ENCODE assay signal across 12 mouse cellular contexts in the genomic region with DNA sequence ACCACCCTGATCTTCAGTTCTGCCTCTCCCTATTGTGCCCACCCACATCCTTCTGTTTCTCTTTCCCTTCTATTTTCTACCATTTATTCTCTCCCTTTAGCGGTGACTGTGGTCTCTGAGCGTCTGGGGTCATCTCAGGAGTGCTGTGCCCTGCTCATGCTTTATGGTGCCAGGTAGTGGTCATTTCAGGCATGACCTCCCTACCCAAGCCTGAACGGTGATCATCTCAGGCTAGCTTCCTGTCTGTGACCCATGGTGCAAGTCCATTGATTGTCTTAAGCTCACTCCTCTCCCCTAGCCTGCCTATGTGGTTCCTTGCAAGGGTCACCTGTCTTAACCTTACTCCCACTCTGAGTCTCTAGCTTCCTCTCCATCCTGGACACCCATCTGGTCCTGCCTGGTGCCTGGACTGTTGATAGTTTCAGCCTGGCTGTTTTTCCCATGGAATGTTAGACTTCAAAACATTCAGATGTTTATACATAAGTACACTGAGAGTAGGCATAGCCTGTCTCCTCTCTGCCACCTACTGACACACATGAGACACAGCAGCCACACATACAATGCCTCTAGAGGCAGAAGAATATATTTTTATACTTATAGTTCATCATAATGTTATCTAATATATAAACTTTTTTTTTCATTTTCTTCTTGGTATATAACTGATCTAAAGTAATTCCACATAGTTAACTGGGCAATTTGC.
DNase-seq lines count a peak whose midpoint lies in the region; ATAC-seq and TF ChIP-seq lines count a peak whose summit lies in the region.
"Had no signal": no experiment of that assay in that cellular context is flagged by ENCODE, and none has a peak within 500 bp of the region (broad histone marks: within the 10 kb centered on the region; RNA-seq: fewer than 3 reads in every experiment).

No protein-coding gene starts in this region.

- H3K27ac ChIP-seq in kidney, embryonic 16.5 days (ENCODE audit: low read length): no peak overlapping the region
- no peak overlapping the region for H3K27ac ChIP-seq in MEL (ENCODE audit: control insufficient read depth, low read depth, low read length)
- H3K27ac ChIP-seq in cortical plate, adult 2 months (ENCODE audit: insufficient read depth, low read length): no peak overlapping the region
- H3K27ac ChIP-seq: macrophage had no signal

- H3K27me3 ChIP-seq in kidney, embryonic 16.5 days (ENCODE audit: insufficient read depth, low read length): no peaks in the 10 kb centered on the region
- no peaks in the 10 kb centered on the region for H3K27me3 ChIP-seq in MEL (ENCODE audit: control insufficient read depth in 1 of 2, insufficient read depth in 2 of 2, low read length in 2 of 2)

- TF ChIP-seq RAD21 in MEL (IDR thresholded peaks at IDR 0.05; ENCODE audit: low read depth, low read length): peak; percentile 42

- TF ChIP-seq POLR2A in MEL (IDR thresholded peaks at IDR 0.05; ENCODE audit: control insufficient read depth in 1 of 2, insufficient read depth in 1 of 2, low read depth in 1 of 2, low read length in 2 of 2, poor library complexity in 1 of 2): no peak
- TF ChIP-seq POLR2A in cortical plate, adult 2 months (IDR thresholded peaks at IDR 0.05; ENCODE audit: extremely low read depth, insufficient read depth, low read length): no peak

- no peaks in the 10 kb centered on the region for H3K36me3 ChIP-seq in kidney, embryonic 16.5 days (ENCODE audit: insufficient read depth, low read length)
- no peaks in the 10 kb centered on the region for H3K36me3 ChIP-seq in MEL (ENCODE audit: control insufficient read depth in 1 of 2, insufficient read depth in 2 of 2, low read length in 2 of 2)

- DNase-seq in kidney, adult 11 months: no peak
- DNase-seq in MEL (ENCODE audit: low read depth, low spot score): peak; percentile 36
- DNase-seq in T-cell, adult 2 months (ENCODE audit: low spot score): no peak
- DNase-seq: cerebellum, adult 11-12 months; gastrocnemius, postnatal 36 days; left cerebral cortex, postnatal 4 days; right cerebral cortex, adult 18-20 months had no signal

- ATAC-seq in kidney, embryonic 16.5 days (ENCODE audit: low FRiP score, low TSS enrichment): peak; percentile 31; the same call in 1 of the 2 replicates
- ATAC-seq in megakaryocyte progenitor cell, adult 5-6 weeks (replicated peaks; ENCODE audit: poor library complexity): 0 out of 2 replicates have a peak, but pooled peaks have one; percentile 39
- no peak for ATAC-seq in activated CD4-positive, CD25-positive, alpha-beta regulatory T cell, adult 4 months

- no peak for TF ChIP-seq EP300 in MEL (IDR thresholded peaks at IDR 0.05; ENCODE audit: low read depth in 1 of 2, low read length in 2 of 2)

- no peak overlapping the region for H3K4me3 ChIP-seq in kidney, embryonic 16.5 days (ENCODE audit: low read length)
- H3K4me3 ChIP-seq in MEL (ENCODE audit: control insufficient read depth in 1 of 2, insufficient read depth in 1 of 2, low read depth in 2 of 2, low read length in 2 of 2): no peak overlapping the region
- no peak overlapping the region for H3K4me3 ChIP-seq in cortical plate, adult 2 months (ENCODE audit: insufficient read depth, low read length)

- 74% methylated on average over 3 of the region's 3 CpGs for WGBS in kidney, embryonic 16.5 days

- TF ChIP-seq CTCF in MEL (IDR thresholded peaks at IDR 0.05 in 2 of 3, conservative IDR thresholded peaks at IDR 0.05 in 1 of 3; ENCODE audit: control insufficient read depth in 1 of 3, insufficient read depth in 1 of 3, low read depth in 2 of 3, low read length in 3 of 3, poor library complexity in 1 of 3, severe bottlenecking in 1 of 3): peak; percentile 20 to 69 (median 44); a peak in 5 of 6 replicates
- peak; percentile 29; the same call in 1 of the 2 replicates for TF ChIP-seq CTCF in cortical plate, adult 2 months (IDR thresholded peaks at IDR 0.05; ENCODE audit: extremely low read depth, insufficient read depth, low read length)

- H3K4me1 ChIP-seq in kidney, embryonic 16.5 days (ENCODE audit: insufficient read depth, low read length): no peaks in the 10 kb centered on the region
- H3K4me1 ChIP-seq in MEL (ENCODE audit: control insufficient read depth in 1 of 2, insufficient read depth in 2 of 2, low read length in 2 of 2): no peaks in the 10 kb centered on the region
- H3K4me1 ChIP-seq in cortical plate, adult 2 months (ENCODE audit: control insufficient read depth, insufficient read depth, low read length): no peaks in the 10 kb centered on the region

- H3K79me2 ChIP-seq in MEL (ENCODE audit: control insufficient read depth, insufficient read depth, low read length, poor library complexity): no peaks in the 10 kb centered on the region

- H3K9ac ChIP-seq in kidney, embryonic 16.5 days (replicated peaks; ENCODE audit: low read length): no peak overlapping the region
- H3K9ac ChIP-seq in MEL (ENCODE audit: control insufficient read depth, low read depth, low read length, poor library complexity, severe bottlenecking): no peak overlapping the region

- H3K4me2 ChIP-seq in kidney, embryonic 16.5 days (replicated peaks; ENCODE audit: low read depth, low read length): no peak overlapping the region

- no peaks in the 10 kb centered on the region for H3K9me3 ChIP-seq in kidney, embryonic 16.5 days (ENCODE audit: low read length)
- H3K9me3 ChIP-seq in MEL (replicated peaks; ENCODE audit: insufficient read depth, low read length): no peaks in the 10 kb centered on the region

TF ChIP-seq in MEL, 35 proteins besides CTCF, POLR2A, EP300 and RAD21:
- TF ChIP-seq CHD1 (IDR thresholded peaks at IDR 0.05; ENCODE audit: low read depth, low read length) (no peak), ZC3H11A (IDR thresholded peaks at IDR 0.05; ENCODE audit: low read depth, low read length) (peak; percentile 10; the same call in 1 of the 2 replicates), MYB (IDR thresholded peaks at IDR 0.05; ENCODE audit: low read depth, low read length) (no peak), ZNF384 (IDR thresholded peaks at IDR 0.05; ENCODE audit: low read depth, low read length) (no peak), UBTF (IDR thresholded peaks at IDR 0.05; ENCODE audit: borderline replicate concordance, insufficient read depth, low read depth, low read length) (no peak), HCFC1 (IDR thresholded peaks at IDR 0.05; ENCODE audit: low read depth, low read length) (no peak), KAT2A (conservative IDR thresholded peaks at IDR 0.05; ENCODE audit: low read depth, low read length) (no peak), POLR2AphosphoS5 (IDR thresholded peaks at IDR 0.05; ENCODE audit: borderline replicate concordance, low read depth, low read length) (no peak), USF1 (IDR thresholded peaks at IDR 0.05; ENCODE audit: low read depth, low read length) (no peak), GATA1 (IDR thresholded peaks at IDR 0.05; ENCODE audit: low read depth, low read length) (no peak), RCOR1 (IDR thresholded peaks at IDR 0.05; ENCODE audit: low read depth, low read length) (no peak), TAL1 (IDR thresholded peaks at IDR 0.05; ENCODE audit: low read length) (no peak), SMC3 (IDR thresholded peaks at IDR 0.05; ENCODE audit: low read depth, low read length) (peak; percentile 48)
